Mouse (Mus musculus) brain, embryonic 14.5 days (tissue): Measurements from ENCODE around the gene Wnt8b.

Source experiments
- CTCF ChIP-seq: fragments of 200-500 bp; IDR thresholded peaks from 2 replicates; pipeline ENCODE4 v1.5.1; 2012; ENCODE audit warnings: inconsistent platforms, mild to moderate bottlenecking, moderate library complexity, borderline replicate concordance; ENCODE audit not compliant: insufficient read depth, insufficient read length; ENCODE audit errors: extremely low read depth
- POLR2A ChIP-seq: fragments of 200-500 bp; IDR thresholded peaks from 2 replicates; pipeline ENCODE4 v1.6.1; 2012; ENCODE audit warnings: mild to moderate bottlenecking, inconsistent platforms, borderline replicate concordance; ENCODE audit not compliant: poor library complexity, insufficient read depth, insufficient read length, severe bottlenecking; ENCODE audit errors: extremely low read depth

GRCm38 (mm10) chr19:44500240-44500639 lies 7.0 kb downstream of the Wnt8b start:
- TF ChIP-seq POLR2A, result no peak
- no peak for TF ChIP-seq CTCF
